Comparison of ENCODE assay signal across 12 mouse cellular contexts in the genomic region with DNA sequence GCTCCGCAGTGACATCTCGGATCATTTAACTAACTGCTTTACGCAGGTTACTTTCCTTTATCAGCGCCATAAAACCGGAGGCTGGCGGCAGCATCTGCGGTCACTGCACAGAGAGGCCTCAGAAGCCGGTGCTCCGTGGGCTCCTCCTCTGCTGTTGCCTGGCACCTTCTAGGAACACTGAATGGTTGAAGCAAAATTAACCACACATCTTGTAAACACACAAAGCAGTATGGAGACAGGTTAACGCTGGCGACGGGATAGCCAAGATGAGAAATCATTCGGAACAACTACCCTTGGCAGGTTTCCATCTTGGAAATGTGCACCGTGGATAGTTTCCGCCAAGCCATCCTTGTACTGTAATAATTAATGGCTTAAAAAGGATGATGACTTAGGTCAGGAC. TPM values are rescaled to one million over a fixed set of nuclear protein-coding genes. Genes with fewer than 3 reads are reported as not detected.
DNase-seq lines count a peak whose midpoint lies in the region; ATAC-seq and TF ChIP-seq lines count a peak whose summit lies in the region.
"Had no signal": no experiment of that assay in that cellular context is flagged by ENCODE, and none has a peak within 500 bp of the region (broad histone marks: within the 10 kb centered on the region; RNA-seq: fewer than 3 reads in every experiment).

No protein-coding gene starts in this region.

- no peaks in the 10 kb centered on the region for H3K4me1 ChIP-seq in hindbrain, postnatal 0 days (ENCODE audit: insufficient read depth, low read length)
- peaks cover 7% of the 10 kb centered on the region; the same call in 1 of the 2 replicates for H3K4me1 ChIP-seq in hindbrain, embryonic 13.5 days (replicated peaks)
- H3K4me1 ChIP-seq in kidney, adult 2 months (ENCODE audit: control insufficient read depth, insufficient read depth, low read length) = no peaks in the 10 kb centered on the region; the same call in 1 of the 2 replicates
- no peaks in the 10 kb centered on the region for H3K4me1 ChIP-seq in limb, embryonic 14.5 days (ENCODE audit: control insufficient read depth, insufficient read depth, low read length)

- no peak for TF ChIP-seq CTCF in hindbrain, postnatal 0 days (IDR thresholded peaks at IDR 0.05; ENCODE audit: low read depth)
- no peak for TF ChIP-seq CTCF in kidney, adult 2 months (conservative IDR thresholded peaks at IDR 0.05; ENCODE audit: insufficient read depth, insufficient read length, low read depth, low read length)

- H3K27ac ChIP-seq in hindbrain, postnatal 0 days = no peak overlapping the region
- H3K27ac ChIP-seq in hindbrain, embryonic 13.5 days = no peak overlapping the region
- no peak overlapping the region for H3K27ac ChIP-seq in kidney, adult 2 months (ENCODE audit: insufficient read depth, low read depth, low read length)
- no peak overlapping the region for H3K27ac ChIP-seq in limb, embryonic 14.5 days (replicated peaks; ENCODE audit: low read depth, low read length)
- H3K27ac ChIP-seq: heart, embryonic 13.5 days had no signal

- no peaks in the 10 kb centered on the region for H3K27me3 ChIP-seq in hindbrain, postnatal 0 days (ENCODE audit: insufficient read depth, low read length)
- H3K27me3 ChIP-seq in hindbrain, embryonic 13.5 days = 0 out of 2 replicates have a peak, but pooled peaks cover 4% of the 10 kb centered on the region
- no peaks in the 10 kb centered on the region for H3K27me3 ChIP-seq in kidney, adult 2 months (replicated peaks; ENCODE audit: control insufficient read depth, insufficient read depth, low read length)
- H3K27me3 ChIP-seq in limb, embryonic 14.5 days (ENCODE audit: control insufficient read depth, insufficient read depth, low read length) = no peaks in the 10 kb centered on the region
- H3K27me3 ChIP-seq: heart, embryonic 13.5 days had no signal

- no peak overlapping the region for H3K4me2 ChIP-seq in hindbrain, postnatal 0 days (ENCODE audit: low read depth, low read length)
- H3K4me2 ChIP-seq in hindbrain, embryonic 13.5 days = no peak overlapping the region
- H3K4me2 ChIP-seq in limb, embryonic 14.5 days (replicated peaks; ENCODE audit: low read depth, low read length, severe bottlenecking) = peak overlapping the region; percentile 23; the same call in 1 of the 2 replicates
- H3K4me2 ChIP-seq: heart, embryonic 13.5 days had no signal

- no peaks in the 10 kb centered on the region for H3K36me3 ChIP-seq in hindbrain, postnatal 0 days (ENCODE audit: insufficient read depth, low read length)
- no peaks in the 10 kb centered on the region for H3K36me3 ChIP-seq in hindbrain, embryonic 13.5 days
- no peaks in the 10 kb centered on the region for H3K36me3 ChIP-seq in kidney, adult 2 months (ENCODE audit: control insufficient read depth, insufficient read depth, low read length)
- no peaks in the 10 kb centered on the region for H3K36me3 ChIP-seq in limb, embryonic 14.5 days (ENCODE audit: control insufficient read depth, insufficient read depth, low read length)
- H3K36me3 ChIP-seq: heart, embryonic 13.5 days had no signal

- peak; percentile 16 for DNase-seq in hindbrain, postnatal 0 days (ENCODE audit: low spot score)
- DNase-seq in MN1 (ENCODE audit: low spot score) = peak; percentile 56
- peak; percentile 79 for DNase-seq in kidney, adult 2 months
- no peak for DNase-seq in limb, embryonic 14.5 days (ENCODE audit: low spot score)
- DNase-seq in layer of hippocampus, postnatal 36 days = no peak
- DNase-seq in embryo, embryonic 10 days (ENCODE audit: low spot score) = no peak
- no peak for DNase-seq in adrenal gland, adult 18-20 months (ENCODE audit: low spot score in 2 of 2)
- DNase-seq: adrenal gland, postnatal 10 days; lung, adult 18-20 months; thymus, postnatal 25 days had no signal

- TF ChIP-seq POLR2A in kidney, adult 2 months (IDR thresholded peaks at IDR 0.05; ENCODE audit: low read depth, low read length) = no peak
- TF ChIP-seq POLR2A in limb, embryonic 14.5 days (IDR thresholded peaks at IDR 0.05; ENCODE audit: borderline replicate concordance, extremely low read depth, insufficient read depth, insufficient read length) = no peak

- ATAC-seq in hindbrain, postnatal 0 days = no peak
- no peak for ATAC-seq in hindbrain, embryonic 13.5 days (ENCODE audit: low FRiP score)
- ATAC-seq in limb, embryonic 14.5 days (ENCODE audit: low FRiP score, low read depth) = no peak

- no peak overlapping the region for H3K9ac ChIP-seq in hindbrain, postnatal 0 days (replicated peaks; ENCODE audit: low read length)
- no peak overlapping the region for H3K9ac ChIP-seq in hindbrain, embryonic 13.5 days
- H3K9ac ChIP-seq in limb, embryonic 14.5 days (ENCODE audit: low read depth, low read length, severe bottlenecking) = no peak overlapping the region
- H3K9ac ChIP-seq: heart, embryonic 13.5 days had no signal

- 63% methylated on average over 15 of the region's 15 CpGs for WGBS in hindbrain, postnatal 0 days
- 81% methylated on average over 15 of the region's 15 CpGs for WGBS in hindbrain, embryonic 13.5 days
- 17% methylated on average over 15 of the region's 15 CpGs for WGBS in kidney, adult 2 months
- WGBS in limb, embryonic 14.5 days = 44% methylated on average over 15 of the region's 15 CpGs

- H3K9me3 ChIP-seq in hindbrain, postnatal 0 days (ENCODE audit: low read length) = no peaks in the 10 kb centered on the region
- H3K9me3 ChIP-seq in hindbrain, embryonic 13.5 days = no peaks in the 10 kb centered on the region
- H3K9me3 ChIP-seq in limb, embryonic 14.5 days (ENCODE audit: control insufficient read depth, low read length) = no peaks in the 10 kb centered on the region
- H3K9me3 ChIP-seq: heart, embryonic 13.5 days had no signal

- H3K4me3 ChIP-seq in hindbrain, postnatal 0 days (ENCODE audit: low read length) = no peak overlapping the region
- H3K4me3 ChIP-seq in hindbrain, embryonic 13.5 days = no peak overlapping the region
- H3K4me3 ChIP-seq in kidney, adult 2 months (ENCODE audit: insufficient read depth, low read depth, low read length) = peak overlapping the region; percentile 7; the same call in 1 of the 2 replicates
- H3K4me3 ChIP-seq in limb, embryonic 14.5 days (replicated peaks; ENCODE audit: low read length) = no peak overlapping the region
- H3K4me3 ChIP-seq: heart, embryonic 13.5 days had no signal

RNA-seq across cellular contexts. Expression of a gene that starts 43.0 kb away (rescaled TPM):
- 46.9 and 57.5 TPM in 2 replicates for total RNA-seq in hindbrain, postnatal 0 days (2014; rRNA removed)
- 142 and 143 TPM in 2 replicates for polyA plus RNA-seq in hindbrain, postnatal 0 days (2015; fragmentation: Nextera tagmentation; extraction: Ambion mirVana)
- 158 and 159 TPM in 2 replicates for polyA plus RNA-seq in hindbrain, embryonic 13.5 days (2015; fragmentation: Nextera tagmentation; extraction: Ambion mirVana)
- 23.2 and 38.2 TPM in 2 replicates for polyA plus RNA-seq in kidney, adult 2 months (2012; rRNA removed)
- 86.1 and 94.9 TPM in 2 replicates for polyA plus RNA-seq in limb, embryonic 14.5 days (2012; rRNA removed)
- 190 and 194 TPM in 2 replicates for polyA plus RNA-seq in limb, embryonic 14.5 days (2014; fragmentation: Nextera tagmentation; extraction: Ambion mirVana)
- 10 to 100 TPM; 64.4 to 66.1 TPM for total RNA-seq in layer of hippocampus, postnatal 36 days (2021)
- total RNA-seq in adrenal gland, adult 18-20 months (2021) = 100 to 1,000 TPM; 116 to 128 TPM

Comparison
In these comparisons a context has a peak if more than half of its experiments do, and no peak if none do; other contexts are left out.
1. DNase-seq: peak in hindbrain, postnatal 0 days (single experiment), MN1 (single experiment) and kidney, adult 2 months (single experiment); none in limb, embryonic 14.5 days (single experiment), layer of hippocampus, postnatal 36 days (0 of 2), embryo, embryonic 10 days (single experiment) and adrenal gland, adult 18-20 months (0 of 2).